Mouse (Mus musculus): ENCODE results near the gene Agap3. TPM values are rescaled to one million over a fixed set of nuclear protein-coding genes. Genes with fewer than 3 reads are reported as not detected.
A peak's percentile ranks its signal among the peaks of the same experiment; 100 is the strongest.

Agap3 gene
- polyA plus RNA-seq, 1 experiment from 2014 or later, result 26.9 TPM

GRCm38 (mm10) chr5:24527780-24528179, 75.8 kb downstream of the Agap3 start:
- TF ChIP-seq CTCF (IDR thresholded peaks at IDR 0.05; ENCODE audit: low read depth), result no peak
- H3K36me3 ChIP-seq (ENCODE audit: insufficient read depth, low read length), result no peaks in the 10 kb centered on the region
- H3K4me2 ChIP-seq (ENCODE audit: low read length), result no peak overlapping the region
- H3K9ac ChIP-seq (ENCODE audit: low read depth, low read length), result no peak overlapping the region
- 12% methylated on average over 6 of the region's 6 CpGs for WGBS
- no peak overlapping the region for H3K27ac ChIP-seq
- no peaks in the 10 kb centered on the region for H3K9me3 ChIP-seq (replicated peaks; ENCODE audit: low read length)
- ATAC-seq (replicated peaks; ENCODE audit: low FRiP score, low read depth) (no peak), DNase-seq (ENCODE audit: low spot score) (no peak)
- H3K4me3 ChIP-seq (replicated peaks; ENCODE audit: low read depth, low read length), result no peak overlapping the region
- peaks cover 12% of the 10 kb centered on the region; the same call in 1 of the 2 replicates for H3K4me1 ChIP-seq (replicated peaks; ENCODE audit: insufficient read depth, low read length)
- peaks cover 71% of the 10 kb centered on the region for H3K27me3 ChIP-seq (ENCODE audit: insufficient read depth, low read length)

- peaks cover 12% of the 10 kb centered on the region; the same call in 1 of the 2 replicates for H3K4me1 ChIP-seq (replicated peaks; ENCODE audit: insufficient read depth, low read length)
- no peaks in the 10 kb centered on the region for H3K9me3 ChIP-seq (replicated peaks; ENCODE audit: low read length)
- H3K4me3 ChIP-seq (replicated peaks; ENCODE audit: low read depth, low read length), result no peak overlapping the region
- TF ChIP-seq CTCF (IDR thresholded peaks at IDR 0.05; ENCODE audit: low read depth), result peak; percentile 100
- WGBS, result 11% methylated on average over 24 of the region's 24 CpGs
- DNase-seq (ENCODE audit: low spot score) (peak; percentile 95), ATAC-seq (replicated peaks; ENCODE audit: low FRiP score, low read depth) (peak; percentile 29)
- no peak overlapping the region for H3K27ac ChIP-seq
- H3K36me3 ChIP-seq (ENCODE audit: insufficient read depth, low read length), result no peaks in the 10 kb centered on the region
- peak overlapping the region; percentile 2; the same call in 1 of the 2 replicates for H3K4me2 ChIP-seq (ENCODE audit: low read length)
- peaks cover 49% of the 10 kb centered on the region for H3K27me3 ChIP-seq (ENCODE audit: insufficient read depth, low read length)
- H3K9ac ChIP-seq (ENCODE audit: low read depth, low read length), result no peak overlapping the region
Measured at GRCm38 (mm10) chr5:24530042-24530689, 78.2 kb downstream of the Agap3 start.

GRCm38 (mm10) chr5:24533391-24533790, 81.4 kb downstream of the Agap3 start:
- Histone ChIP-seq H3K27ac (no peak overlapping the region), H3K9ac (ENCODE audit: low read depth, low read length) (no peak overlapping the region), H3K9me3 (replicated peaks; ENCODE audit: low read length) (no peaks in the 10 kb centered on the region), H3K36me3 (ENCODE audit: insufficient read depth, low read length) (no peaks in the 10 kb centered on the region), H3K4me2 (ENCODE audit: low read length) (no peak overlapping the region), H3K4me1 (replicated peaks; ENCODE audit: insufficient read depth, low read length) (no peaks in the 10 kb centered on the region), H3K4me3 (replicated peaks; ENCODE audit: low read depth, low read length) (no peak overlapping the region), H3K27me3 (ENCODE audit: insufficient read depth, low read length) (peaks cover 19% of the 10 kb centered on the region)
- no peak for ATAC-seq (replicated peaks; ENCODE audit: low FRiP score, low read depth)
- TF ChIP-seq CTCF (IDR thresholded peaks at IDR 0.05; ENCODE audit: low read depth), result no peak
- WGBS, result 67% methylated on average over 11 of the region's 11 CpGs
- DNase-seq (ENCODE audit: low spot score), result no peak

GRCm38 (mm10) chr5:24534292-24534691, 82.3 kb downstream of the Agap3 start:
- Histone ChIP-seq H3K9ac (ENCODE audit: low read depth, low read length) (no peak overlapping the region), H3K27ac (no peak overlapping the region), H3K9me3 (replicated peaks; ENCODE audit: low read length) (no peaks in the 10 kb centered on the region), H3K36me3 (ENCODE audit: insufficient read depth, low read length) (no peaks in the 10 kb centered on the region), H3K4me2 (ENCODE audit: low read length) (no peak overlapping the region), H3K27me3 (ENCODE audit: insufficient read depth, low read length) (peaks cover 11% of the 10 kb centered on the region), H3K4me3 (replicated peaks; ENCODE audit: low read depth, low read length) (no peak overlapping the region), H3K4me1 (replicated peaks; ENCODE audit: insufficient read depth, low read length) (no peaks in the 10 kb centered on the region)
- ATAC-seq (replicated peaks; ENCODE audit: low FRiP score, low read depth) (no peak), DNase-seq (ENCODE audit: low spot score) (no peak)
- TF ChIP-seq CTCF (IDR thresholded peaks at IDR 0.05; ENCODE audit: low read depth), result peak; percentile 55; the same call in 1 of the 2 replicates
- WGBS, result 57% methylated on average over 5 of the region's 5 CpGs

GRCm38 (mm10) chr5:24535731-24536130, 83.8 kb downstream of the Agap3 start:
- Histone ChIP-seq H3K9ac (ENCODE audit: low read depth, low read length) (no peak overlapping the region), H3K9me3 (replicated peaks; ENCODE audit: low read length) (no peaks in the 10 kb centered on the region), H3K4me2 (ENCODE audit: low read length) (no peak overlapping the region), H3K4me3 (replicated peaks; ENCODE audit: low read depth, low read length) (no peak overlapping the region), H3K4me1 (replicated peaks; ENCODE audit: insufficient read depth, low read length) (peaks cover 13% of the 10 kb centered on the region; the same call in 1 of the 2 replicates), H3K36me3 (ENCODE audit: insufficient read depth, low read length) (no peaks in the 10 kb centered on the region), H3K27ac (no peak overlapping the region), H3K27me3 (ENCODE audit: insufficient read depth, low read length) (peaks cover 3% of the 10 kb centered on the region; the same call in 1 of the 2 replicates)
- no peak for TF ChIP-seq CTCF (IDR thresholded peaks at IDR 0.05; ENCODE audit: low read depth)
- ATAC-seq (replicated peaks; ENCODE audit: low FRiP score, low read depth) (no peak), DNase-seq (ENCODE audit: low spot score) (no peak)
- 84% methylated on average over 3 of the region's 3 CpGs for WGBS

- 82% methylated on average over 5 of the region's 5 CpGs for WGBS
- H3K27ac ChIP-seq, result no peak overlapping the region
- TF ChIP-seq CTCF (IDR thresholded peaks at IDR 0.05; ENCODE audit: low read depth), result no peak
Measured at GRCm38 (mm10) chr5:24536511-24536910, 84.5 kb downstream of the Agap3 start.

More at GRCm38 (mm10) chr5:24536511-24536910, 84.5 kb downstream of the Agap3 start:
- ATAC-seq (replicated peaks; ENCODE audit: low FRiP score, low read depth), result no peak
- Histone ChIP-seq H3K9me3 (replicated peaks; ENCODE audit: low read length) (no peaks in the 10 kb centered on the region), H3K4me3 (replicated peaks; ENCODE audit: low read depth, low read length) (no peak overlapping the region), H3K36me3 (ENCODE audit: insufficient read depth, low read length) (no peaks in the 10 kb centered on the region), H3K27me3 (ENCODE audit: insufficient read depth, low read length) (no peaks in the 10 kb centered on the region), H3K9ac (ENCODE audit: low read depth, low read length) (no peak overlapping the region), H3K4me1 (replicated peaks; ENCODE audit: insufficient read depth, low read length) (peaks cover 21% of the 10 kb centered on the region; the same call in 1 of the 2 replicates), H3K4me2 (ENCODE audit: low read length) (no peak overlapping the region)
- DNase-seq (ENCODE audit: low spot score), result no peak
